Comparison of ENCODE assay signal across 9 mouse cellular contexts in genomic region chr15:102051920-102052683, GRCm38 (mm10). TPM values are rescaled to one million over a fixed set of nuclear protein-coding genes. Genes with fewer than 3 reads are reported as not detected.
A peak's percentile ranks its signal among the peaks of the same experiment; 100 is the strongest.
DNase-seq lines count a peak whose midpoint lies in the region; ATAC-seq and TF ChIP-seq lines count a peak whose summit lies in the region.
"Had no signal": no experiment of that assay in that cellular context is flagged by ENCODE, and none has a peak within 500 bp of the region (broad histone marks: within the 10 kb centered on the region; RNA-seq: fewer than 3 reads in every experiment).

No protein-coding gene starts in this region.

- DNase-seq in heart, adult 11 months: peak; percentile 93
- no peak for DNase-seq in heart, adult 8-10 months (ENCODE audit: low spot score)
- DNase-seq in heart, postnatal 36 days: peak; percentile 33 to 35
- DNase-seq in layer of hippocampus, adult 2 months (ENCODE audit: low spot score in 2 of 2): peak; percentile 47 to 57
- peak; percentile 77 for DNase-seq in lung, embryonic 14.5 days
- DNase-seq in ovary, adult 18-20 months (ENCODE audit: low spot score): peak; percentile 26
- DNase-seq in urinary bladder, postnatal 4 days (ENCODE audit: low spot score in 2 of 2): peak; percentile 39 to 66

- H3K27me3 ChIP-seq in lung, embryonic 14.5 days (ENCODE audit: insufficient read depth, low read length): no peaks in the 10 kb centered on the region
- H3K27me3 ChIP-seq: Patski had no signal

- peak; percentile 87 for ATAC-seq in lung, embryonic 14.5 days (ENCODE audit: insufficient read depth)
- ATAC-seq: Patski had no signal

- TF ChIP-seq CTCF in embryonic fibroblast, embryonic 13.5 days (IDR thresholded peaks at IDR 0.05; ENCODE audit: borderline replicate concordance, insufficient read depth, low read length): no peak
- peak; percentile 43 for TF ChIP-seq CTCF in layer of hippocampus, adult 2 months (conservative IDR thresholded peaks at IDR 0.05)
- peak; percentile 51 for TF ChIP-seq CTCF in lung, embryonic 14.5 days (IDR thresholded peaks at IDR 0.05; ENCODE audit: low read depth)

- H3K27ac ChIP-seq in embryonic fibroblast, embryonic 13.5 days (ENCODE audit: insufficient read depth, low read length): no peak overlapping the region
- peak overlapping the region; percentile 86 for H3K27ac ChIP-seq in layer of hippocampus, adult 2 months
- peak overlapping the region; percentile 69; the same call in 1 of the 2 replicates for H3K27ac ChIP-seq in lung, embryonic 14.5 days (ENCODE audit: low read depth)

- intact Hi-C loops in heart, postnatal 36 days (cut with DNase I): no loop called here

- TF ChIP-seq POLR2A in embryonic fibroblast, embryonic 13.5 days (IDR thresholded peaks at IDR 0.05; ENCODE audit: low read depth, low read length): peak; percentile 64

- H3K4me2 ChIP-seq in lung, embryonic 14.5 days: peak overlapping the region; percentile 78

- H3K36me3 ChIP-seq in lung, embryonic 14.5 days (ENCODE audit: insufficient read depth): no peaks in the 10 kb centered on the region

- H3K9ac ChIP-seq in lung, embryonic 14.5 days: peak overlapping the region; percentile 51

- peak overlapping the region; percentile 19 for H3K4me3 ChIP-seq in embryonic fibroblast, embryonic 13.5 days (ENCODE audit: insufficient read depth, low read length)
- peak overlapping the region; percentile 54 for H3K4me3 ChIP-seq in layer of hippocampus, adult 2 months
- peak overlapping the region; percentile 40 for H3K4me3 ChIP-seq in lung, embryonic 14.5 days (ENCODE audit: low read depth, low read length)

- H3K4me1 ChIP-seq in embryonic fibroblast, embryonic 13.5 days (ENCODE audit: control insufficient read depth, insufficient read depth, low read length): no peaks in the 10 kb centered on the region
- no peaks in the 10 kb centered on the region for H3K4me1 ChIP-seq in lung, embryonic 14.5 days (ENCODE audit: insufficient read depth)

- H3K9me3 ChIP-seq in lung, embryonic 14.5 days (ENCODE audit: low read depth, low read length): no peaks in the 10 kb centered on the region

- 2% methylated on average over 32 of the region's 33 CpGs for WGBS in lung, embryonic 14.5 days

RNA-seq across cellular contexts. Expression of gene Eif4b, which starts 21.5 kb away (rescaled TPM):
- total RNA-seq in heart, adult 8-10 months (2022): 100 to 1,000 TPM; 161 to 190 (median 169) TPM
- polyA plus RNA-seq in embryonic fibroblast, embryonic 13.5 days (2011; ENCODE audit: insufficient read length, low read depth, missing spikeins): 309 and 317 TPM in 2 replicates
- 100 to 1,000 TPM; 149 to 165 TPM for total RNA-seq in heart, postnatal 36 days (2021)
- 100 to 1,000 TPM; 196 to 199 TPM for total RNA-seq in layer of hippocampus, adult 2 months (2021)
- 134 and 137 TPM in 2 replicates for polyA plus RNA-seq in lung, embryonic 14.5 days (2014; fragmentation: Nextera tagmentation; extraction: Ambion mirVana)

RNA-seq across cellular contexts. Expression of gene Krt18, which starts 24.1 kb away (rescaled TPM):
- total RNA-seq in heart, adult 8-10 months (2022): 1 to 10 TPM; 1.9 to 3.9 (median 2.5) TPM
- polyA plus RNA-seq in embryonic fibroblast, embryonic 13.5 days (2011; ENCODE audit: insufficient read length, low read depth, missing spikeins): 1.6 and 8.2 TPM in 2 replicates
- total RNA-seq in heart, postnatal 36 days (2021): 1 to 10 TPM; 2.5 to 5.1 TPM
- total RNA-seq in layer of hippocampus, adult 2 months (2021): under 1 TPM; 0.32 to 0.67 TPM
- 148 TPM in 2 replicates for polyA plus RNA-seq in lung, embryonic 14.5 days (2014; fragmentation: Nextera tagmentation; extraction: Ambion mirVana)

RNA-seq across cellular contexts. Expression of gene Krt8, which starts 47.8 kb away (rescaled TPM):
- total RNA-seq in heart, adult 8-10 months (2022): 1 to 10 TPM in 3 of 4 experiments, under 1 TPM in 1; 0.92 to 3.0 (median 1.5) TPM
- polyA plus RNA-seq in embryonic fibroblast, embryonic 13.5 days (2011; ENCODE audit: insufficient read length, low read depth, missing spikeins): 0.25 TPM in 1 of 2 replicates, not detected in the other
- 1 to 10 TPM; 1.4 to 2.5 TPM for total RNA-seq in heart, postnatal 36 days (2021)
- under 1 TPM in 1 of 2 experiments, not detected in 1; 0.26 TPM for total RNA-seq in layer of hippocampus, adult 2 months (2021)
- 183 and 192 TPM in 2 replicates for polyA plus RNA-seq in lung, embryonic 14.5 days (2014; fragmentation: Nextera tagmentation; extraction: Ambion mirVana)

RNA-seq across cellular contexts. Expression of gene Tns2, which starts 48.1 kb away (rescaled TPM):
- total RNA-seq in heart, adult 8-10 months (2022): 100 to 1,000 TPM; 123 to 146 (median 133) TPM
- 61.8 and 71.1 TPM in 2 replicates for polyA plus RNA-seq in embryonic fibroblast, embryonic 13.5 days (2011; ENCODE audit: insufficient read length, low read depth, missing spikeins)
- total RNA-seq in heart, postnatal 36 days (2021): 100 to 1,000 TPM; 128 to 129 TPM
- total RNA-seq in layer of hippocampus, adult 2 months (2021): 10 to 100 TPM; 18.4 to 25.0 TPM
- 48.3 and 56.9 TPM in 2 replicates for polyA plus RNA-seq in lung, embryonic 14.5 days (2014; fragmentation: Nextera tagmentation; extraction: Ambion mirVana)
